Mouse (Mus musculus) cerebellum, adult 2 months (tissue): ENCODE data around the gene March10. TPM values are rescaled to one million over a fixed set of nuclear protein-coding genes. Genes with fewer than 3 reads are reported as not detected.

Experiments
- DNase-seq, 2 experiments: peaks; one replicate each; pipeline ENCODE4 v3.0.0; 2021
- H3K27ac ChIP-seq: fragments of 200-500 bp; 2 replicates; pipeline ENCODE4 v1.5.1; 2012; ENCODE audit warnings: low read length, control low read depth, inconsistent platforms; ENCODE audit not compliant: insufficient read depth
- H3K27me3 ChIP-seq: fragments of 200-500 bp; 2 replicates; pipeline ENCODE4 v1.6.1; 2012; ENCODE audit warnings: inconsistent platforms, mild to moderate bottlenecking, low read length, moderate library complexity; ENCODE audit not compliant: control insufficient read depth, insufficient read depth
- H3K4me1 ChIP-seq: fragments of 200-500 bp; 2 replicates; pipeline ENCODE4 v1.6.1; 2011; ENCODE audit warnings: low read length; ENCODE audit not compliant: control insufficient read depth, insufficient read depth
- H3K4me3 ChIP-seq: fragments of 200-500 bp; replicated peaks from 2 replicates; pipeline ENCODE3; 2011; ENCODE audit warnings: mild to moderate bottlenecking, low read depth, low read length, control low read depth; ENCODE audit not compliant: insufficient read depth
- CTCF ChIP-seq: fragments of 200-500 bp; IDR thresholded peaks from 2 replicates; pipeline ENCODE4 v1.5.1; 2011; ENCODE audit warnings: low read depth, mild to moderate bottlenecking, control low read depth, low read length, moderate library complexity, borderline replicate concordance; ENCODE audit not compliant: insufficient read depth
- POLR2A ChIP-seq: fragments of 200-500 bp; IDR thresholded peaks from 2 replicates; pipeline ENCODE4 v1.6.1; 2011; ENCODE audit warnings: low read length, control low read depth, borderline replicate concordance; ENCODE audit not compliant: insufficient read depth
- WGBS: fragments of 180-500 bp; shearing (Covaris S2); methylation state at CpG from one replicate; pipeline ENCODE4 v1.1.7; 2018; 5-methylcytosine and 5-hydroxymethylcytosine counted together
- polyA plus RNA-seq: library from polyadenylated mRNA; depleted of rRNA; stranded (reverse); fragments of >200 nt; gene quantifications from 2 replicates; pipeline ENCODE4 v1.2.3, GENCODE M21; 2012

March10 gene
- polyA plus RNA-seq, 1 experiment, result 0.39 TPM

DNA sequence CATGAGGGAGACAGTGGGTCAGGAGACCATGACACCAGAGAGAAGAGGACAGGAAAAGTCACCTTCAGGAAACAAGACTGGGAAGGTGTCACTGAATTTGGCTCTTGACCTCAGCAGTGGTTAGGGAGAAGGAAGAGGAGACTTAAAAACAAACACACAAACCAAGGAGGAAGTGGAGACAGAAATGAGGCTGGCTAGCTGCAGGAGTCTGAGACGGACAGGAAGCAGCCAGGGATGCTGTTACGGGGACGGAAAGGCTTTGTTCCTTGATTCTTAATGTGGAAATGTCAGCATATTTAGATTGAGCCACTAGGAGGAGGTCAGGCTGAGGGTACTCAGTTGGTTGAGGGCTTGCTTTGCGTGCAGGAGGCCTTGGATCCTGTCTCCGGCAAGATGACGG lies 8.9 kb downstream of the March10 start:
- no peak for DNase-seq
- H3K27me3 ChIP-seq, result no peaks in the 10 kb centered on the region
- TF ChIP-seq CTCF (no peak), POLR2A (no peak)
- no peak overlapping the region for H3K4me3 ChIP-seq
- 94% methylated on average over 6 of the region's 6 CpGs for WGBS
- no peak overlapping the region for H3K27ac ChIP-seq
- H3K4me1 ChIP-seq, result peaks cover 4% of the 10 kb centered on the region; the same call in 1 of the 2 replicates

DNA sequence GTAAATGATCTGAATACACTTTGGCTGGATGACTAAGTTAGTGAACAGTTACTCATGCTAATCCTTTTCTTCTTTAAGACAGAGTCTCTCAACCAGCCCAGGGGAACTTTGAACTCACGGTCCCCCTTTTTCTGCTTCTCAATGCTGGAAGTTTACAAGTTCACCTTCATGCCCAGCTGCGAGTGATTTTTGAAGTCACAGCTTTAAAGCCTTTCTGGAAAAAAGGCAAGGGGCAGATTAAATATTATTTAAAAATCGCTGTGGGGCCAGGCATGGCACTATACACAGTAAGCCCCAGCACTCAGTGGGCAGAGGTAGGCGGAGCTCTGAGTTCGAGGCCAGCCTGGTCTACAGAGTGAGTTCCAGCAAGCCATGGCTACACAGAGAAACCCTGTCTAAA lies 10.3 kb downstream of the March10 start:
- H3K27me3 ChIP-seq, result no peaks in the 10 kb centered on the region
- no peak overlapping the region for H3K27ac ChIP-seq
- 93% methylated on average over 5 of the region's 5 CpGs for WGBS
- TF ChIP-seq CTCF (no peak), POLR2A (no peak)
- H3K4me3 ChIP-seq, result no peak overlapping the region
- DNase-seq, result no peak
- H3K4me1 ChIP-seq, result peaks cover 4% of the 10 kb centered on the region; the same call in 1 of the 2 replicates

DNA sequence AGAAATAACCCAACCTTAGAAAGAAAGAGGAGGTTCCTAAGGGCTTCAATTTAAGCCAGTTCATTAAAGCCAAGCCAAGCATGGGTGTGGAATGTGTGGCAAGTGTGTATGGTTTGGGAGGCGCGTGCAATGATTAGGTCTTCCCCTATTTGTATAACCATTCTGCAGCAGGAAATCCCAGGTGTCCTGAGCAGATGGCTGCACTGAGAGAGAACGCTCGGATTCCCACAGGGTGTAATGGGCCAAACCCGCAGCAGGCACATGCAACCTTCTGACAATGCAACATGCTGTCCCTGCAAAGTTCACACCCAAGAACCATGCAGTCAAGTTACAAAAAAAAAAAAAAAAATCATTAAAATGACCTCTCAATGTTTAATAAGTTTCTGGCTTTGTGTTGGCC lies 10.8 kb downstream of the March10 start:
- no peak for TF ChIP-seq CTCF
- no peak for TF ChIP-seq POLR2A
- H3K27me3 ChIP-seq, result no peaks in the 10 kb centered on the region
- no peak overlapping the region for H3K4me3 ChIP-seq
- DNase-seq, result peak; percentile 46 to 71
- H3K27ac ChIP-seq, result no peak overlapping the region
- 18% methylated on average over 5 of the region's 5 CpGs for WGBS
- H3K4me1 ChIP-seq, result peaks cover 4% of the 10 kb centered on the region; the same call in 1 of the 2 replicates

DNA sequence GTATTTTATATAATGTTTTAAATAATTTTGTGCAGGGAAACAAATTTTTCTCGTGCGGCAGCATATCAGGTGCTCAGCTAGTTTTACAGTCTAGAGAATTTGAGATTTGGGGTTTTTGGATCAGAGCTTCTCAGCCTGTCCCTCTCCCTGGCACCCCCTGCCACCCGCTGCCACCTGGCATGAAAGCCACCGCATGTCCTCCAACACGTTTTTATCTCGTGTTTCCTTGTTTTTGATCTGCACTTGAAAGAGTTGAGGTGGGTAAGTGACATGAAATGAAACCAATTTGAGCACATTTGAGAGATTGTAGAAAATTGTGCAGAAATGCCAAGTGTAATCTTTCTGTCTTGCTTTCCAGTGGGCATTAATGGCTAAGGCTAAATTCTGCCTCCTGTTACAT lies 11.6 kb downstream of the March10 start:
- Histone ChIP-seq H3K27me3 (no peaks in the 10 kb centered on the region), H3K4me3 (no peak overlapping the region), H3K27ac (no peak overlapping the region), H3K4me1 (peaks cover 4% of the 10 kb centered on the region; the same call in 1 of the 2 replicates)
- TF ChIP-seq POLR2A, result no peak
- TF ChIP-seq CTCF, result no peak
- DNase-seq, result peak in 1 of 2 experiments; percentile 18
- WGBS, result 18% methylated on average over 6 of the region's 6 CpGs

DNA sequence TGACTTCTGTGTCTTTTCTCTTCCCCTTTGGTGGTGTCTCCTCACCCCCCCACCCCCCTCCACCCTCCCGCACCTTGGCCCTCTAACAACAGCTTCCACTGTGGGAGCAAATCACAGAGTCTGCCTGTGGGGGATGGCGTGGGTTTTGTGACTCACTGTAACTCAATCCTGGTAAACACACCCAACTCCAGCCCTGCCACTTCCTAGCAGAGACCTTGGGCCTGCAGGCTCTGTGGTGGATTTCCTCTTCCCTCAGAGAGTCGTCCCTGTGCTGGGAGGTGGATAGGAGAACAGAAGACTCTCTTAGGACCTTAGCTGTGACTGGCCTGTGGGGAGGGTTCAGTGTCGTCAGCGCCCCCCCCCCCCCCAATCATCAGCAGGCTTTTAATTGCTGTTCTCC lies 13.0 kb downstream of the March10 start:
- Histone ChIP-seq H3K4me3 (no peak overlapping the region), H3K4me1 (peaks cover 4% of the 10 kb centered on the region; the same call in 1 of the 2 replicates), H3K27me3 (no peaks in the 10 kb centered on the region), H3K27ac (no peak overlapping the region)
- 91% methylated on average over 5 of the region's 5 CpGs for WGBS
- TF ChIP-seq POLR2A (no peak), CTCF (no peak)
- no peak for DNase-seq

DNA sequence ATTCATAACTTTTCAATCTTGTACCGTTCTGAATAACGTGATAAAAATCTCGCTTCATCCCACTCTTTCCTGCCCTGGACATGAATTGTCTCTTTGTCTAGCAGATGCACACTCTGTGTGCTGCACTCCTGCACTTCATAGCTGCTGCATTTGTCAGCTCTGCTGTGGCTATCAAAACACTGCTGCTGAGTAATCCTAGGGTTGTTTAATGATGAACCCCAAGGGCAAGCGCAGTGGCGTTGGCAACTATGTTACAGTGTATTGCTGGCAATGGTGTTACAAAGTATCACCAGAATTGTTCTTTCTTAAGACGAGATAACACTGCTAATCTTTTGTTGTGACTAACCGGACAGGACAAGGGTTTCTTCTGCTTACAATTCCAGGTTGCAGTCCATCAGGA lies 16.7 kb downstream of the March10 start:
- H3K27ac ChIP-seq, result no peak overlapping the region
- no peaks in the 10 kb centered on the region for H3K27me3 ChIP-seq
- 85% methylated on average over 7 of the region's 7 CpGs for WGBS
- no peak for DNase-seq
- no peak for TF ChIP-seq POLR2A
- no peak for TF ChIP-seq CTCF
- H3K4me3 ChIP-seq, result no peak overlapping the region
- peaks cover under 1% of the 10 kb centered on the region; the same call in 1 of the 2 replicates for H3K4me1 ChIP-seq

DNA sequence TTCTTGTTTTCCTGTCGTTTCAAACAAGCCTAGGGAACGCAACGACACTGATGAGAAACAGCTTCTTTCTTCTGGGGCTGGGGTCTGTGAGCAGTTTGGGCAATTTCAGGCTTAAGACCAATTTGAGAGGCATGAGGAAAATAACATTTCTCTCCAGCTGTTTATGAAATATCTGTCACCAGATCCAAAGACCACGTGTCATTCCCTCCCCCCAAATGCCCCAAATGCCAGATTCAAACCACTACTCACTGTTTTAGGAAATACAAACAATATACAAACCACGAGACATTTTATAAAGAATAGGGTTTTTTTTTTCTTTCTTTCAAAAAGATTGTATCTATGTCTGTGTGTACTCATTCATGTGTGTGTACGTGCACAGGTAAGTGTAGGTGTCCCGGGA lies 17.6 kb downstream of the March10 start:
- no peak for TF ChIP-seq CTCF
- TF ChIP-seq POLR2A, result no peak
- no peaks in the 10 kb centered on the region for H3K4me1 ChIP-seq
- DNase-seq, result no peak
- H3K4me3 ChIP-seq, result no peak overlapping the region
- H3K27me3 ChIP-seq, result no peaks in the 10 kb centered on the region
- H3K27ac ChIP-seq, result no peak overlapping the region
- 90% methylated on average over 7 of the region's 7 CpGs for WGBS

DNA sequence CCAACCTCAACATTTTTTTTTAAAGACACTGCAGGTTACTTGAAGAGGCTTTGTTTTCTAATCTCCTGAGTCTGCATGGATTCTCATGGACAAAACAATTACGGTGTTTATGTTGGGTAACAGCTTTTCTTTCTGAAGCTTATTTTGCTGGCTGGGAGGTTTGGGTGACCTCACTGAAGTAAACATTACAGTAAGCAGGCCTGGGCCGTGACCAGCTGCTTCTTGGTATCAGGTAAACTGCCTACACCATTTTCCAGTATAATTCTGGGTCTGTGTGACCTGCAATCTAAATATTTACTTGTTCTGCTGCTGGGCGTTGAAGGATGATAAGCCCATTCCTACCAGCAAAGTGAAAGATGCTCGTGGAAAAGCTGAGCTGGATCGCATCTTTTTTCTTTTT lies 30.1 kb downstream of the March10 start:
- 88% methylated on average over 5 of the region's 5 CpGs for WGBS
- Histone ChIP-seq H3K4me1 (no peaks in the 10 kb centered on the region), H3K27me3 (no peaks in the 10 kb centered on the region), H3K27ac (no peak overlapping the region), H3K4me3 (no peak overlapping the region)
- DNase-seq, result no peak
- TF ChIP-seq POLR2A (no peak), CTCF (no peak)
